Comparison of ENCODE assay signal across 8 mouse cellular contexts in the genomic region with DNA sequence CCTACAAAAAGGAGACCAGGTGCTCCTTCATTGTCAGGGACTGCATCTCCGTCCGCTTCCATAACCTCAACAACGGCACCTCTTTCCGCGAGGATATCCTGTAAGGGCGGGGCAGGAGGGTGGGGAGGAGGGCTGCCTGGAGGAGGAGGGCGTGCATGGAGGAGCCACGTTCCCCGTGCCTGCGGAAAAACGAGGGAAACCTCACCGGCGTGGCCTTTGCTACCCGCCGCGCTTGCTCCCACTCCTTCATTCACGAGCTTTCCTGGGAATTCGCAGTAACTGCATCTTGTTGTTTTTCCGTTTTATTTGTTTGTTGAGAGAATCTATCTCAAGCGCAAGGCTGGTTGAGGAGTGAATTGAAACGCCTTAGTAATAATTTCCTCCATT. TPM values are rescaled to one million over a fixed set of nuclear protein-coding genes. Genes with fewer than 3 reads are reported as not detected.
A peak's percentile ranks its signal among the peaks of the same experiment; 100 is the strongest.
DNase-seq lines count a peak whose midpoint lies in the region; ATAC-seq and TF ChIP-seq lines count a peak whose summit lies in the region.

No protein-coding gene starts in this region.

- under 1% methylated on average over 21 of the region's 21 CpGs for WGBS in lung, adult 2 months
- 3% methylated on average over 14 of the region's 21 CpGs for WGBS in embryonic facial prominence, embryonic 14.5 days
- 1% methylated on average over 21 of the region's 21 CpGs for WGBS in limb, embryonic 11.5 days
- WGBS in neural tube, embryonic 13.5 days: 3% methylated on average over 21 of the region's 21 CpGs

- peak overlapping the region; percentile 78 for H3K9ac ChIP-seq in embryonic facial prominence, embryonic 14.5 days (ENCODE audit: low read depth, low read length)
- H3K9ac ChIP-seq in limb, embryonic 11.5 days (ENCODE audit: low read length): peak overlapping the region; percentile 56
- peak overlapping the region; percentile 83 for H3K9ac ChIP-seq in neural tube, embryonic 13.5 days

- peaks cover 3% of the 10 kb centered on the region; the same call in 1 of the 2 replicates for H3K4me1 ChIP-seq in lung, adult 2 months (ENCODE audit: control insufficient read depth, insufficient read depth, low read length)
- H3K4me1 ChIP-seq in embryonic facial prominence, embryonic 14.5 days (ENCODE audit: control insufficient read depth, insufficient read depth, low read length): peaks cover 13% of the 10 kb centered on the region; the same call in 1 of the 2 replicates
- peaks cover 4% of the 10 kb centered on the region for H3K4me1 ChIP-seq in limb, embryonic 11.5 days (ENCODE audit: control insufficient read depth, insufficient read depth, low read length)
- peaks cover 40% of the 10 kb centered on the region for H3K4me1 ChIP-seq in neural tube, embryonic 13.5 days (replicated peaks)

- H3K27me3 ChIP-seq in embryonic facial prominence, embryonic 14.5 days (replicated peaks; ENCODE audit: control insufficient read depth, insufficient read depth, low read length): no peaks in the 10 kb centered on the region
- no peaks in the 10 kb centered on the region for H3K27me3 ChIP-seq in limb, embryonic 11.5 days (ENCODE audit: control insufficient read depth, insufficient read depth, low read length)
- H3K27me3 ChIP-seq in neural tube, embryonic 13.5 days: no peaks in the 10 kb centered on the region

- no peak for TF ChIP-seq CTCF in lung, adult 2 months (IDR thresholded peaks at IDR 0.05; ENCODE audit: insufficient read depth, low read length)

- ATAC-seq in embryonic facial prominence, embryonic 14.5 days (ENCODE audit: low read depth): peak; percentile 44
- 0 out of 2 replicates have a peak, but pooled peaks have one; percentile 18 for ATAC-seq in limb, embryonic 11.5 days (ENCODE audit: insufficient number of reproducible peaks, low FRiP score, low TSS enrichment, low read depth)
- ATAC-seq in neural tube, embryonic 13.5 days (ENCODE audit: low read depth): peak; percentile 67

- peak overlapping the region; percentile 91 for H3K4me3 ChIP-seq in lung, adult 2 months (replicated peaks; ENCODE audit: extremely low read depth, low read depth, low read length)
- peak overlapping the region; percentile 76 for H3K4me3 ChIP-seq in embryonic facial prominence, embryonic 14.5 days (ENCODE audit: low read depth, low read length)
- H3K4me3 ChIP-seq in limb, embryonic 11.5 days (ENCODE audit: low read depth, low read length): peak overlapping the region; percentile 86
- H3K4me3 ChIP-seq in neural tube, embryonic 13.5 days: peak overlapping the region; percentile 80

- no peak for TF ChIP-seq POLR2A in lung, adult 2 months (IDR thresholded peaks at IDR 0.05; ENCODE audit: borderline replicate concordance, extremely low read depth, low read depth, low read length)

- peak overlapping the region; percentile 82 for H3K4me2 ChIP-seq in embryonic facial prominence, embryonic 14.5 days (ENCODE audit: low read depth, low read length)
- H3K4me2 ChIP-seq in limb, embryonic 11.5 days (ENCODE audit: low read depth, severe bottlenecking): peak overlapping the region; percentile 84
- H3K4me2 ChIP-seq in neural tube, embryonic 13.5 days: peak overlapping the region; percentile 84

- peak overlapping the region; percentile 64; the same call in 1 of the 2 replicates for H3K27ac ChIP-seq in embryonic facial prominence, embryonic 14.5 days (replicated peaks; ENCODE audit: low read depth, low read length)
- no peak overlapping the region for H3K27ac ChIP-seq in limb, embryonic 11.5 days (replicated peaks; ENCODE audit: low read depth, low read length)
- H3K27ac ChIP-seq in neural tube, embryonic 13.5 days (replicated peaks): peak overlapping the region; percentile 92

- peaks cover 18% of the 10 kb centered on the region; the same call in 1 of the 2 replicates for H3K36me3 ChIP-seq in embryonic facial prominence, embryonic 14.5 days (ENCODE audit: control insufficient read depth, insufficient read depth, low read length)
- peaks cover 5% of the 10 kb centered on the region; the same call in 1 of the 2 replicates for H3K36me3 ChIP-seq in limb, embryonic 11.5 days (ENCODE audit: control insufficient read depth, insufficient read depth, low read length)
- H3K36me3 ChIP-seq in neural tube, embryonic 13.5 days: peaks cover 31% of the 10 kb centered on the region

- DNase-seq in lung, adult 2 months: no peak
- DNase-seq in lung, postnatal 25 days (ENCODE audit: low spot score): no peak
- DNase-seq in embryonic facial prominence, embryonic 14.5 days (ENCODE audit: low spot score): no peak
- no peak for DNase-seq in limb, embryonic 11.5 days (ENCODE audit: low spot score)
- no peak for DNase-seq in layer of hippocampus, postnatal 10 days (ENCODE audit: low spot score in 2 of 2)
- no peak for DNase-seq in spleen, adult 12 weeks (ENCODE audit: low spot score)
- no peak for DNase-seq in urinary bladder, adult 2 months (ENCODE audit: low spot score)

- H3K9me3 ChIP-seq in embryonic facial prominence, embryonic 14.5 days (ENCODE audit: control insufficient read depth, low read length): no peaks in the 10 kb centered on the region
- no peaks in the 10 kb centered on the region for H3K9me3 ChIP-seq in limb, embryonic 11.5 days (ENCODE audit: control insufficient read depth, low read length)
- no peaks in the 10 kb centered on the region for H3K9me3 ChIP-seq in neural tube, embryonic 13.5 days

RNA-seq across cellular contexts. Expression of a gene that starts 0.4 kb away (rescaled TPM):
- 3.1 and 3.8 TPM in 2 replicates for polyA plus RNA-seq in lung, adult 2 months (2012; rRNA removed)
- 6.0 and 6.4 TPM in 2 replicates for polyA plus RNA-seq in embryonic facial prominence, embryonic 14.5 days (2014; fragmentation: Nextera tagmentation; extraction: Ambion mirVana)
- 11.0 and 11.8 TPM in 2 replicates for polyA plus RNA-seq in limb, embryonic 11.5 days (2014; fragmentation: Nextera tagmentation; extraction: Ambion mirVana)
- 14.2 and 16.7 TPM in 2 replicates for polyA plus RNA-seq in neural tube, embryonic 13.5 days (2015; fragmentation: Nextera tagmentation; extraction: Ambion mirVana)
- 1 to 10 TPM; 8.9 to 9.4 TPM for total RNA-seq in layer of hippocampus, postnatal 10 days (2021)
- 5.3 and 6.2 TPM in 2 replicates for polyA plus RNA-seq in urinary bladder, adult 2 months (2012; rRNA removed)

RNA-seq across cellular contexts. Expression of a gene that starts 0.6 kb away (rescaled TPM):
- 35.7 and 38.6 TPM in 2 replicates for polyA plus RNA-seq in lung, adult 2 months (2012; rRNA removed)
- polyA plus RNA-seq in embryonic facial prominence, embryonic 14.5 days (2014; fragmentation: Nextera tagmentation; extraction: Ambion mirVana): 12.6 and 13.8 TPM in 2 replicates
- polyA plus RNA-seq in limb, embryonic 11.5 days (2014; fragmentation: Nextera tagmentation; extraction: Ambion mirVana): 12.0 and 12.3 TPM in 2 replicates
- 20.3 and 21.5 TPM in 2 replicates for polyA plus RNA-seq in neural tube, embryonic 13.5 days (2015; fragmentation: Nextera tagmentation; extraction: Ambion mirVana)
- total RNA-seq in layer of hippocampus, postnatal 10 days (2021): 10 to 100 TPM; 24.1 to 28.6 TPM
- 37.5 and 45.7 TPM in 2 replicates for polyA plus RNA-seq in urinary bladder, adult 2 months (2012; rRNA removed)

RNA-seq across cellular contexts. Expression of a gene that starts 17.2 kb away (rescaled TPM):
- polyA plus RNA-seq in lung, adult 2 months (2012; rRNA removed): 9.8 and 10.3 TPM in 2 replicates
- polyA plus RNA-seq in embryonic facial prominence, embryonic 14.5 days (2014; fragmentation: Nextera tagmentation; extraction: Ambion mirVana): 15.1 and 15.7 TPM in 2 replicates
- polyA plus RNA-seq in limb, embryonic 11.5 days (2014; fragmentation: Nextera tagmentation; extraction: Ambion mirVana): 22.3 and 22.4 TPM in 2 replicates
- 22.3 and 23.7 TPM in 2 replicates for polyA plus RNA-seq in neural tube, embryonic 13.5 days (2015; fragmentation: Nextera tagmentation; extraction: Ambion mirVana)
- 10 to 100 TPM; 18.5 to 18.7 TPM for total RNA-seq in layer of hippocampus, postnatal 10 days (2021)
- 5.4 and 8.1 TPM in 2 replicates for polyA plus RNA-seq in urinary bladder, adult 2 months (2012; rRNA removed)

RNA-seq across cellular contexts. Expression of a gene that starts 19.7 kb away (rescaled TPM):
- polyA plus RNA-seq in lung, adult 2 months (2012; rRNA removed): 52.0 and 61.8 TPM in 2 replicates
- polyA plus RNA-seq in embryonic facial prominence, embryonic 14.5 days (2014; fragmentation: Nextera tagmentation; extraction: Ambion mirVana): 27.9 and 28.3 TPM in 2 replicates
- 9.9 and 14.6 TPM in 2 replicates for polyA plus RNA-seq in limb, embryonic 11.5 days (2014; fragmentation: Nextera tagmentation; extraction: Ambion mirVana)
- 17.1 and 22.9 TPM in 2 replicates for polyA plus RNA-seq in neural tube, embryonic 13.5 days (2015; fragmentation: Nextera tagmentation; extraction: Ambion mirVana)
- 10 to 100 TPM; 41.3 to 43.6 TPM for total RNA-seq in layer of hippocampus, postnatal 10 days (2021)
- 24.4 and 29.0 TPM in 2 replicates for polyA plus RNA-seq in urinary bladder, adult 2 months (2012; rRNA removed)

RNA-seq across cellular contexts. Expression of a gene that starts 23.0 kb away (rescaled TPM):
- 0.54 and 1.1 TPM in 2 replicates for polyA plus RNA-seq in lung, adult 2 months (2012; rRNA removed)
- not detected in 2 replicates for polyA plus RNA-seq in embryonic facial prominence, embryonic 14.5 days (2014; fragmentation: Nextera tagmentation; extraction: Ambion mirVana)
- not detected in 2 replicates for polyA plus RNA-seq in limb, embryonic 11.5 days (2014; fragmentation: Nextera tagmentation; extraction: Ambion mirVana)
- polyA plus RNA-seq in neural tube, embryonic 13.5 days (2015; fragmentation: Nextera tagmentation; extraction: Ambion mirVana): not detected in 2 replicates
- 1 to 10 TPM in 1 of 2 experiments, not detected in 1; 1.6 TPM for total RNA-seq in layer of hippocampus, postnatal 10 days (2021)
- polyA plus RNA-seq in urinary bladder, adult 2 months (2012; rRNA removed): 0.13 TPM in 1 of 2 replicates, not detected in the other
